Mouse (Mus musculus): Measurements from ENCODE around the gene Cracr2a.

DNA sequence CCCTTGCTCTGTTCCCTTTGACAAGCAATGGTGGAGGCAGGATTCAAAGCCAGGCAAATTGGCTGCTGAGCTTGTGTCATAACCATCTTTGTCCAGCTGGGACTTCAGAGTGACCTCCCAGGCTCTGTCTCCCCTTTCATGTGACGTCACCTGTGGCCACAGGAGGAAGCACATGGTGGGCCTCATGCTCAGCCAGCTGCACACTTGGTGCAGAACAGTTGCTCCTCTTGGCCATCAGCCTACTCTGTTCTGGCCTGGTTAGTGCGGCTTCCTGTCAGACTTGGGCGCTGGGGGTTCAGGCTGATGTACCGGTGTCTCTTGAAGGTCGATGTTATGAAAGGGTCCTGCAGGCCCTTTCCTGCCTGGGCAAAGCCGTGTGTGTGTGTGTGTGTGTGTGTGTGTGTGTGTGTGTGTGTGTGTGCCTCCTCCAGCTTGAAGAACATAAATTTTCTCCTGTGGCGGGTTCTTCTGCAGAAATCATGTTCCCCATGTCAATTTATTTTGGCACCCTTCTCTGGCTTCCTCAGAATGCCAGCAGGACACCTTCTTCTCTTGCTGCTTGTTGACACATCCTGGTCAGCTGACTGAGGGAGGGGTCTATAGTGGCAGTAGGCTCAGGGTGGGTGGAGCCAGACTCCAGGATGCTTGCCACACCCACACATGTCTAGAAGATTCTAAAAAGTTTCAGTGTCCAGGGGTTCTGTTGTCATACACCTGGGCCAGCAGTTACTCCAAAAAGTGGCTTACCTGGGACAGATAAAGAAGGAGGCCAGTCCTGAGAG lies 5.0 kb downstream of the Cracr2a start:
- TF ChIP-seq CTCF (IDR thresholded peaks at IDR 0.05; ENCODE audit: extremely low read depth, insufficient read depth, insufficient read length, insufficient replicate concordance) (no peak), POLR2A (IDR thresholded peaks at IDR 0.05; ENCODE audit: low read depth, low read length) (no peak)
